Mouse (Mus musculus) CH12.LX (cell line): ENCODE results near the gene Akap12. TPM values are rescaled to one million over a fixed set of nuclear protein-coding genes. Genes with fewer than 3 reads are reported as not detected.
A peak's percentile ranks its signal among the peaks of the same experiment; 100 is the strongest.

Experiments used
- DNase-seq: peaks from one replicate; pipeline ENCODE4 v3.0.0-alpha.2; 2013; ENCODE audit errors: extremely low read depth
- H3K27ac ChIP-seq: 2 replicates; pipeline ENCODE4 v1.5.1; 2012; ENCODE audit warnings: low read depth, mild to moderate bottlenecking, control low read depth, moderate library complexity; ENCODE audit not compliant: insufficient read depth
- H3K27me3 ChIP-seq: replicated peaks from 2 replicates; pipeline ENCODE3; 2012; ENCODE audit warnings: inconsistent platforms
- H3K36me3 ChIP-seq, 2 experiments: replicated peaks in 1 of 2; 2 replicates each; pipeline versions ENCODE3 to v1.6.1; 2012; ENCODE audit warnings: inconsistent platforms in 1 of 2, low read length in 1 of 2, mild to moderate bottlenecking in 1 of 2, mixed read lengths in 1 of 2, moderate library complexity in 1 of 2; ENCODE audit not compliant: control insufficient read depth in 1 of 2, insufficient read depth in 1 of 2
- H3K4me1 ChIP-seq, 2 experiments: 2 replicates each; pipeline ENCODE4 v1.6.1; 2012; ENCODE audit warnings: inconsistent platforms in 1 of 2, moderate library complexity in 1 of 2; ENCODE audit not compliant: insufficient read depth in 2 of 2, control insufficient read depth in 1 of 2
- H3K4me2 ChIP-seq: 2 replicates; pipeline ENCODE4 v1.6.1; 2012; ENCODE audit warnings: low read depth, mild to moderate bottlenecking, control low read depth; ENCODE audit not compliant: poor library complexity, insufficient read depth, severe bottlenecking
- H3K4me3 ChIP-seq, 3 experiments: fragments of 150-350 bp in 1 of 3; sonication (generic) in 1 of 3; replicated peaks in 1 of 3; 2 replicates each; pipeline versions ENCODE3 to v1.5.1; 2011 to 2012; ENCODE audit warnings: low read depth in 2 of 3, low read length in 2 of 3, mild to moderate bottlenecking in 2 of 3, moderate library complexity in 2 of 3, control low read depth in 1 of 3, improper control_type of control experiment in 1 of 3, inconsistent platforms in 1 of 3, mixed read lengths in 1 of 3; ENCODE audit not compliant: poor library complexity in 1 of 3
- H3K79me2 ChIP-seq: replicated peaks from 2 replicates; pipeline ENCODE4 v1.6.1; 2012; ENCODE audit warnings: mild to moderate bottlenecking, moderate library complexity; ENCODE audit not compliant: control insufficient read depth, poor library complexity, insufficient read depth, severe bottlenecking; ENCODE audit errors: extremely low read depth
- H3K9ac ChIP-seq: 2 replicates; pipeline ENCODE4 v1.6.1; 2012; ENCODE audit warnings: low read depth, mild to moderate bottlenecking, control low read depth, moderate library complexity; ENCODE audit not compliant: insufficient read depth
- H3K9me3 ChIP-seq: replicated peaks from 2 replicates; pipeline ENCODE3; 2012; ENCODE audit warnings: low read length, inconsistent platforms, mixed read lengths
- CHD1 ChIP-seq: IDR thresholded peaks from 2 replicates; pipeline ENCODE4 v1.6.1; 2012; ENCODE audit warnings: low read depth, low read length, improper control_type of control experiment, inconsistent platforms
- ELF1 ChIP-seq: IDR thresholded peaks from 2 replicates; pipeline ENCODE4 v1.6.1; 2014; ENCODE audit warnings: low read depth, mild to moderate bottlenecking, inconsistent platforms, low read length, improper control_type of control experiment
- EP300 ChIP-seq: IDR thresholded peaks from 2 replicates; pipeline ENCODE4 v1.6.1; 2011; ENCODE audit warnings: low read length, improper control_type of control experiment
- ETS1 ChIP-seq: conservative IDR thresholded peaks from 2 replicates; pipeline ENCODE4 v1.6.1; 2012; ENCODE audit warnings: low read depth, mild to moderate bottlenecking, inconsistent platforms, low read length, improper control_type of control experiment, moderate library complexity
- GABPA ChIP-seq: IDR thresholded peaks from 2 replicates; pipeline ENCODE4 v1.6.1; 2012; ENCODE audit warnings: low read depth, low read length, improper control_type of control experiment, inconsistent platforms; ENCODE audit not compliant: insufficient replicate concordance
- IRF4 ChIP-seq: IDR thresholded peaks from 2 replicates; pipeline ENCODE4 v1.6.1; 2014; ENCODE audit warnings: low read depth, mild to moderate bottlenecking, inconsistent platforms, low read length, improper control_type of control experiment
- KAT2A ChIP-seq: IDR thresholded peaks from 2 replicates; pipeline ENCODE4 v1.6.1; 2012; ENCODE audit warnings: low read length, improper control_type of control experiment, inconsistent platforms; ENCODE audit not compliant: insufficient replicate concordance
- MAFK ChIP-seq: IDR thresholded peaks from 2 replicates; pipeline ENCODE4 v1.6.1; 2011; ENCODE audit warnings: low read length, improper control_type of control experiment; ENCODE audit not compliant: insufficient replicate concordance
- MAZ ChIP-seq: IDR thresholded peaks from 2 replicates; pipeline ENCODE4 v1.6.1; 2012; ENCODE audit warnings: low read depth, mild to moderate bottlenecking, inconsistent platforms, low read length, improper control_type of control experiment, moderate library complexity
- NRF1 ChIP-seq: IDR thresholded peaks from 2 replicates; pipeline ENCODE4 v1.6.1; 2014; ENCODE audit warnings: low read depth, mild to moderate bottlenecking, inconsistent platforms, low read length, improper control_type of control experiment, moderate library complexity
- PAX5 ChIP-seq: IDR thresholded peaks from 2 replicates; pipeline ENCODE4 v1.6.1; 2012; ENCODE audit warnings: low read length, inconsistent platforms, mixed read lengths
- POLR2AphosphoS2 ChIP-seq: IDR thresholded peaks from 2 replicates; pipeline ENCODE4 v1.6.1; 2011; ENCODE audit warnings: low read depth, low read length, improper control_type of control experiment
- RAD21 ChIP-seq: IDR thresholded peaks from 2 replicates; pipeline ENCODE4 v1.6.1; 2011; ENCODE audit warnings: low read depth, mild to moderate bottlenecking, low read length, improper control_type of control experiment, moderate library complexity
- RCOR1 ChIP-seq: conservative IDR thresholded peaks from 2 replicates; pipeline ENCODE4 v1.6.1; 2012; ENCODE audit warnings: low read depth, mild to moderate bottlenecking, inconsistent platforms, low read length, improper control_type of control experiment
- SIN3A ChIP-seq: IDR thresholded peaks from 2 replicates; pipeline ENCODE4 v1.6.1; 2012; ENCODE audit warnings: low read length, improper control_type of control experiment, inconsistent platforms
- SMC3 ChIP-seq: IDR thresholded peaks from 2 replicates; pipeline ENCODE4 v1.6.1; 2011; ENCODE audit warnings: low read depth, low read length, improper control_type of control experiment
- TBP ChIP-seq: conservative IDR thresholded peaks from 2 replicates; pipeline ENCODE4 v1.6.1; 2011; ENCODE audit warnings: low read depth, low read length, improper control_type of control experiment
- TCF12 ChIP-seq: IDR thresholded peaks from 2 replicates; pipeline ENCODE4 v1.6.1; 2014; ENCODE audit warnings: low read depth, mild to moderate bottlenecking, inconsistent platforms, low read length, improper control_type of control experiment
- USF1 ChIP-seq: IDR thresholded peaks from 2 replicates; pipeline ENCODE4 v1.6.1; 2014; ENCODE audit warnings: low read depth, mild to moderate bottlenecking, inconsistent platforms, low read length, improper control_type of control experiment
- ZC3H11A ChIP-seq: IDR thresholded peaks from 2 replicates; pipeline ENCODE4 v1.6.1; 2012; ENCODE audit warnings: low read depth, mild to moderate bottlenecking, inconsistent platforms, low read length, improper control_type of control experiment
- ZKSCAN1 ChIP-seq: IDR thresholded peaks from 2 replicates; pipeline ENCODE4 v1.6.1; 2012; ENCODE audit warnings: low read depth, inconsistent platforms, low read length, improper control_type of control experiment, borderline replicate concordance
- ZMIZ1 ChIP-seq: IDR thresholded peaks from 2 replicates; pipeline ENCODE4 v1.6.1; 2012; ENCODE audit warnings: low read depth, mild to moderate bottlenecking, inconsistent platforms, low read length, improper control_type of control experiment
- ZNF384 ChIP-seq: IDR thresholded peaks from 2 replicates; pipeline ENCODE4 v1.6.1; 2012; ENCODE audit warnings: low read depth, low read length, improper control_type of control experiment, inconsistent platforms
- dilution Hi-C: fragments of 300-500 bp; cut with MboI; formaldehyde crosslinking; loops from 2 replicates; pipeline ENCODE4 v1.14.3; 2020; ENCODE audit warnings: low sequenced_read_pairs; ENCODE audit not compliant: extremely low pct_unique_long_range_greater_than_20kb, extremely low pct_ligation_motif_present
- in situ Hi-C: fragments of 300-500 bp; cut with MboI; formaldehyde crosslinking; loops from 3 replicates; pipeline ENCODE4 v1.14.3; 2019; ENCODE audit warnings: low sequenced_read_pairs, low pct_ligation_motif_present, low pct_unique_long_range_greater_than_20kb, mixed read lengths
- polyA plus RNA-seq: library from polyadenylated mRNA; unstranded; fragments of >175 nt; gene quantifications from 2 replicates; pipeline ENCODE4 v1.2.1, GENCODE M21; 2012; ENCODE audit warnings: low read depth; ENCODE audit not compliant: insufficient read length
- total RNA-seq, 2 experiments: library from RNA; depleted of rRNA; stranded (reverse); fragments of 300-350 nt in 1 of 2; fragments of >200 nt in 1 of 2; gene quantifications; 2 replicates each; pipeline ENCODE4 v1.2.3; 2012 to 2014

Akap12 gene
- total and polyA plus RNA-seq, 3 experiments, result 0.51 to 3.1 (median 1.7) TPM

- TF ChIP-seq ZKSCAN1 (no peak), ZC3H11A (no peak), PAX5 (no peak), SMC3 (no peak), TCF12 (peak; percentile 90), ZMIZ1 (0 out of 2 replicates have a peak, but pooled peaks have one; percentile 37), ELF1 (no peak), POLR2AphosphoS2 (no peak)
Observed at GRCm38 (mm10) chr10:4261359-4261952, 4.7 kb upstream of the Akap12 start (continued).

- Histone ChIP-seq H3K9me3 (no peaks in the 10 kb centered on the region), H3K79me2 (no peaks in the 10 kb centered on the region), H3K27me3 (peaks cover 2% of the 10 kb centered on the region), H3K36me3 (no peaks in the 10 kb centered on the region)
- TF ChIP-seq RAD21 (no peak), MAFK (no peak), GABPA (no peak), RCOR1 (no peak), ETS1 (no peak), USF1 (no peak), KAT2A (no peak), EP300 (no peak), TBP (no peak), SIN3A (no peak), POLR2AphosphoS2 (no peak), MAZ (no peak), CHD1 (no peak), SMC3 (no peak), ZNF384 (no peak), NRF1 (no peak), IRF4 (no peak)
- TF ChIP-seq, all 38 proteins: peak for 0
- no peak overlapping the region for H3K4me3 ChIP-seq
- no peak overlapping the region for H3K9ac ChIP-seq
- in situ Hi-C loops, result no loop called here
- dilution Hi-C loops, result no loop called here
- peaks cover 7 to 31% of the 10 kb centered on the region in 2 experiments; a peak in 3 of 4 replicates for H3K4me1 ChIP-seq
- H3K4me2 ChIP-seq, result peak overlapping the region; percentile 54; the same call in 1 of the 2 replicates
- DNase-seq, result no peak
- H3K27ac ChIP-seq, result no peak overlapping the region
Observed at GRCm38 (mm10) chr10:4265641-4266040, 539 bp upstream of the Akap12 start.
